Mouse (Mus musculus) liver, adult 2 months (tissue): ENCODE measurements around the gene Chrnb4.

Experiments used
- CTCF ChIP-seq: fragments of 200-500 bp; IDR thresholded peaks from 2 replicates; pipeline ENCODE4 v1.5.1; 2011; ENCODE audit warnings: low read depth, low read length, control low read depth
- POLR2A ChIP-seq: fragments of 200-500 bp; IDR thresholded peaks from 2 replicates; pipeline ENCODE4 v1.6.1; 2011; ENCODE audit warnings: low read length, control low read depth; ENCODE audit not compliant: insufficient read depth; ENCODE audit errors: extremely low read depth

DNA sequence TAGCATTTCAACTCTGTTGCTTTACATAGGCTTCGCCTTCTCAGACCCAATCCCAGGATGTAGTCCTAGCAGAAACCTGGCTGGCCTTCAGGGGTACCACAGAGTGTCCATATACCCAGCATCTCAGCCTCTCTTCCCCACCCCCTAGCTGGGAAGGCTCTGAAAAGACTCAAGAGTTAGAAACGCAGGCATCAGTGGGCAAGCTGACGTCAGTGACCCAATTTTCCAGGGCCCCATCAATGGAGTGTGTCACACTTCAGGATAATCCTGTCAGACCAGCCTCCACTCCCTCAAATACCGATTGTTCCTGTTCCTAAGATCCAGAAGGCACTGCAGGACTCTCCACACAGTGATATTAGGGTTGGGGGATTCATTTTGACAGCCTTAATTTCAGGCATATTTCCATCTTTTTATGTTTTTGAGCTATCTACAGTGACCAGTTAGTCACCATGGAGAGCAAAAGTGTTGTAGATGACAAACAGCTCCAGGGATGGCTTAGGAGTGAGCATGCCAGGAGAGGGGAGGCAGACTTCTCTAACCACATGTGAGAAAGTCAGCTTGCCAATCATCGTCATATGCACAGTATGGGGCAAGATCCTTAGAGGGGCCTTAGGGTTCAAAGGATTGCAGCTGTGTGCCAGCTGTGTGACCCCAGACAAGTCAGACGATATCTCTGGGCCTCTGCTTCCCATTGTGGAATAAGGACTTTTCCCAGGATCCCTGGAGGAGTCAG, 17.0 kb downstream of the Chrnb4 start:
- TF ChIP-seq POLR2A (no peak), CTCF (no peak)
